Mouse (Mus musculus) heart, postnatal 25 days (tissue): ENCODE measurements at regions not wholly inside any gene's neighbourhood (a gene's known extent, or its start where the extent isn't known, plus 50 kb on each side); places are given as distances from the start of the nearest gene placed in this dataset.

Experiments
- DNase-seq: peaks from one replicate; pipeline ENCODE4 v3.0.0; 2022; ENCODE audit warnings: low spot score
- intact Hi-C: fragments of 180-260 bp; cut with DNase I; formaldehyde crosslinking; loops from one replicate; pipeline ENCODE4 v1.15.1; 2025

DNA sequence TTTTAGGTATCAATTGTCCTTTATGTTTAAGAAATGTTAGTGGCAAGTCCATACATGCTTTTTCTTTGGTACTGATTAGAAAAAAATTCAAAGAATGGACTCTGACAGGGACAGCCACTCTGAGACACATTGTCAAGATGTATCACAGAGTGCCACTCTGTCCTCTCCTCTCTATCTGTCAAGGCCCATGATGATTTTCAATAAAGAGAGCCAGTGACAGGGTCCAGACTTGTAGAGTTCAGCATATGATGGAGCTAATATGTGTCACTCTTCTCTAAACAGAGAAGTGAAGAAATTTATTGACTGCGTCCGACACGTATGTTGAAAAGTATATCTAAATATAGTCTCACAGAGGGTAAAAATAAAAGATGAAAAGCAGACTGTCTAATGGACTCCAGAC is 672.2 kb upstream of the 4930452B06Rik start:
- intact Hi-C loops: no loop called here
- DNase-seq: no peak

DNA sequence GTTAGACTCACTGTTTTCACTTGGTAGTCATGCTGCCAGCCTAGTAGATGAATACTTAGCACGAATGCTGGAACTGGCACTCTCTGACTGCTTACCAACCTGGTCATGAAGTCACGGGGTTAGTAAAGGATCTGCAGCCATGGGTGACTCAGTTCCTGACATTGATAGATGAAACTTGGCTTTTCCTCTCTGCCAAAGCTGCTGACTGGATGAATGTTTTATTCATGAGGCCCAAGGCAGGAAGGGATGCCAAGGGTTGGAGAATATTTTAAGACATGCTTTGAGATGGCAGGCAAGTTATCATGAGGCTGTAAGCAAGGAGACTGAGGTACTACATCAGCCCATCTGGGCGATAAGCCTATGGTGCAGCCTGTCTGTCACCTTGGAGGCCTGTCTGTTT is 671.1 kb upstream of the 4930452B06Rik start:
- no peak for DNase-seq
- intact Hi-C loops: no loop called here

GRCm38 (mm10) chr14:9331593-9331992 is 665.6 kb upstream of the 4930452B06Rik start:
- DNase-seq: no peak
- intact Hi-C loops: no loop called here

- DNase-seq: no peak
- intact Hi-C loops: no loop called here
Measured at GRCm38 (mm10) chr14:9330767-9331166, 664.7 kb upstream of the 4930452B06Rik start.

GRCm38 (mm10) chr14:9329839-9330485 is 663.9 kb upstream of the 4930452B06Rik start:
- intact Hi-C loops: no loop called here
- DNase-seq: no peak

DNA sequence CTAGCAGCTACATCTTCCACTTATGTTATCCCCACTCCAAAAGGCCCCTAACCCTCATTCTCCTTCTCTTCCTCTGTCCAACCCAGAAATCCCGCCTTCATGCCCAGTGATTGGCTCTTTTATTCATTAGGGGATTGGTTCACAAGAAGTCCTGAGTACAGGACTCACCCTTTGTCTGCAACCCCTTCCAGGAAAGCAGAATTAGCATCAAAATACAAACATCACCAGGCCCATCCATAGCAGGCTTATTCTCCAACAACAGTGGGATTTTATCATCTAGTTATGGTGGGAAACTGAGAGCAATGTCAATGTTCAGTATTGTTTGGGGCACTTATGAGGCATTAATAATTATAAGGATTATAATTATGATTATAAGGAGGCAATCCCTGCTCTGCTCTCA is 661.3 kb upstream of the 4930452B06Rik start:
- intact Hi-C loops: no loop called here
- no peak for DNase-seq

DNA sequence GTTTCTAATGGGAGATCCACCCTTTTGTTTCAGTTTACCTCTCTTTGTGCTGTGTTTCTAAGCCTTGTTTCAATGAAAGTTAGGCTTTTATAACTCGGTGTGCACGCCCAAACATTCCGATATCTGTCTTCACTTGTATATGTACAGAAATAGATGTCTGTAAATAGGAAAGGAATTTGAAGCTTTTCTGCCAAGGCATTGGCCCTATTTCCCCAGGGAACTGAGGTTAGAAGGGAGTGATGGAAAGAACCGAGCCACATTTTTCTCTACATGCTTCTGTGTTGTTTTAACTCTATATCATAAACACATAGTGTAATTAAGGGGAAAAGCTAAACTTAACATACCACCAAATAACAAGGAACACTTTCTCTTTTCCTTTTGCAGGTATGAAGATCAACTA is 653.8 kb upstream of the 4930452B06Rik start:
- intact Hi-C loops: no loop called here
- DNase-seq: no peak

- intact Hi-C loops: no loop called here
- no peak for DNase-seq
Measured at GRCm38 (mm10) chr14:9318796-9319465, 652.9 kb upstream of the 4930452B06Rik start.

DNA sequence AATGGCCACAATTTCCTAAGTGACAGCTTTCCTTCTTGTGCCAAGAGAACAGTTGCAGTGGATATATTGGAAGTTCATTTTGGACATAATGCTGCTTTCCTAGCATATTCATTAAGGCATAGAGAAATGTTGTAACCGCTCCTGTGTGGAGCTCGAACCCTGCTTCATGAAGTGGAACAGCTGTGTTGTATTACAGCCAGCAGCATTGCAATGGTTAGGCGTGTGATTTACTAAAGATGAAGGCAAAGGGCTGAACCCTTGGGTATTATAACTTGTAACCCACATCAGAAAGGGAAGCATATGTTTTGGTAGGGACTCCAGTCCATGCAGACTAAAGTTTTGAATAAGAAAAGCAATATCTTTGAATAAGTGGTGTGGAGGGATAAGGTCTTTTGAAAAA is 649.2 kb upstream of the 4930452B06Rik start:
- intact Hi-C loops: no loop called here
- DNase-seq: no peak

- intact Hi-C loops: no loop called here
- no peak for DNase-seq
Measured at GRCm38 (mm10) chr14:9296145-9296544, 630.1 kb upstream of the 4930452B06Rik start.

- intact Hi-C loops: no loop called here
- DNase-seq: no peak
Measured at GRCm38 (mm10) chr14:9294555-9294954, 628.5 kb upstream of the 4930452B06Rik start.

DNA sequence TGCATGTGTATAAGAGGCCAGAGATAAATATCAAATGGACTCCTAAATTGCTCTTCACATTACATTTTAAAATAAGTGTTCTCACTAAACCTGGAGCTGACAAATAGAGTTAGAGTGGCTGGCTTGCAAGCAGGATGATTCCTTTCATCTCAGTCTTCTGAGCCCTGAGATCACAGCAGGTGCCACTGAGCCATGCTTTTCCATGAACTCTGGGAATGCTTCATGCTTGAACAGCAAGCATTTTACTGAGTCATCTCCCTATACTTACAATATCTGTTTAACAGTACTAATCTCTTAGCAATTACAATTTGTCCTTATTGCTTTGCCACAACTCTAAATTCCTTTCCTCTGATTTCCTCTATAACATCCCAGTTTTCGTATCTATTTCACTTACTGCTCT is 622.1 kb upstream of the 4930452B06Rik start:
- intact Hi-C loops: no loop called here
- DNase-seq: no peak

- intact Hi-C loops: no loop called here
- no peak for DNase-seq
Measured at GRCm38 (mm10) chr14:9285606-9286002, 619.6 kb upstream of the 4930452B06Rik start.

DNA sequence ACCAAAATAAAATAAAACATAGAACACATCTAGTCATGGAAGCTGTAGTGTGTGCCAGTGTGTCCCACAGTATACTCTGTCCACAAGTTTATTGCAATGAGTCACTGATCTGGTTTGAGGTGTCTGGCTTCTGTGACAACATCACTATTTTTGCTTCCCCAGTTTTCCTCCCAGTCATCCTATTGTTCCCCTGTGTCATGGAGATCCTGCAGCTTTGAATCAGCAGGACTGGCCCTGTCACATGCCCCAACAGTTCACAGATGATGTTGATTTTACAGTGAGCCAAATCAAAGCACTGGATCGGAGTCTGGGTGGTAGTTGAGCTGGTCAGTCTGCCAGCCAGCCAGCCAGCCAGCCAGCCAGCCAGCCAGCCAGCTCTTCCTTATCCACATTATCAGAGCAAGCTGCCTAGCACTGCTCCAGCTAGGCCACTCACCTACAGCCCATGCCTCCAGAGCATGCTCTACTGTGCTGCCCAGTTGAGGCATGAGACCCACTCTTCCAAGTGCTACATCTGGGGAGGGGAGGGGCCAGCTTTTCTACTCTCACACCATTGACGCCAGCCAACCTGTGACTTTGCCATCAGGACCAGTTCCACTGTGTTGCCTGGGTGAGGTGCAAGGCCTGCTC is 619.1 kb upstream of the 4930452B06Rik start:
- intact Hi-C loops: no loop called here
- no peak for DNase-seq

GRCm38 (mm10) chr14:9267282-9268091 is 601.4 kb upstream of the 4930452B06Rik start:
- no peak for DNase-seq
- intact Hi-C loops: no loop called here

DNA sequence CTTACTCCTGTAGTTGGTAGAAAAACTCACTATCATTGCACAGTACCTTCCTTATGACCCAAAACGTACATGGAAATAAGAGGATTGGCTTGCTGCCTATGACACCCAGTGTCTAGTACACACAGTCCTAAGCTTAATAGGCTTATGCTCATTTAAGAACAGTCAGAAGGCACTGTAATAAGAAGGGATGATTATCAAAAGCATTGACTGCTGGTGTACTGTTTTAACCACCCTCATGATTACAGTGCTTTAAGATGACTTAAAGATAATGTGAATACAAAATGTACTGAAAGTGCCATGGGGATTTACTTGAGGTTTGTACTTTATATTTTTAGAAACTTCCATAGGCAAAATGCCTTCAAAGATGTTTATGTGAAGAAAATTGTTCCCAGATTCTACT is 586.0 kb upstream of the 4930452B06Rik start:
- intact Hi-C loops: no loop called here
- DNase-seq: no peak

DNA sequence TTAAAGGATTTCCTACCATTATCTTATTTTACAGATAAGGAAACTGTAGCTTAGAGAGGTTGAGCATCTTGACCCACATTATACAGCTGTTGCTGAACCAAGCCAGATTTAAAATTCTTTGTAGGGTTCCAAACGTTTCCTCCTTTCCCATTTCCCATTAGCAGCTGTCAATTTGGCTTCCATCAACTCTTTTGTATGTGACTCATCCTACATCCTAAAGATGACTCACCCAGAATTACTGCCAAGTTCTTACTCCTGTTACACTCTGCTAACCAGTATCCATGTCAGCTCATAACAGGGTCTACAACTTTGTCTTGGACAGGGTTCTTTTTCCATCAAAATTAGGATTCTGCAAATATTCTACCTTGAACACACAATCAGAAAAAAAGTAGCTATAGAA is 579.2 kb upstream of the 4930452B06Rik start:
- intact Hi-C loops: no loop called here
- no peak for DNase-seq

- no peak for DNase-seq
- intact Hi-C loops: no loop called here
Measured at GRCm38 (mm10) chr14:9243336-9243735, 577.3 kb upstream of the 4930452B06Rik start.

- intact Hi-C loops: no loop called here
- no peak for DNase-seq
Measured at GRCm38 (mm10) chr14:9242118-9242517, 576.1 kb upstream of the 4930452B06Rik start.

DNA sequence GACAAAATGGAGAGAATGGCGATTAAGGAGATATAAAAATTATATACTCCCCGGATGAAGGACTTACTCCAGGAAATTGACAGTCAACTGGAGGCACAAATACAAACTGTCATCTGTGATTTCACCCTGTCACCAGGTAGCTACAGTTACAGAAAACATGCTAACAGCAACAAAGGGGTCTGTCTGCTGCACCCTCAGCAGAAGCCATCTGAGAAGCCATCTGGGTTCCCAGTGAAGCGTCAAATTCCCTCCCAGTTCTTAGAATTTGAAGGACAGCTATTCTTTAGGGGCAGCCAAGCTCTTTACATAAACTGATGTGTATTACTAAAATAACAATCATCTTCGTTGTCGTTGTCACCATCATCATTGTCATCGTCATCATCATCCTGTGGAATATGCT is 561.6 kb upstream of the 4930452B06Rik start:
- DNase-seq: no peak
- intact Hi-C loops: no loop called here

DNA sequence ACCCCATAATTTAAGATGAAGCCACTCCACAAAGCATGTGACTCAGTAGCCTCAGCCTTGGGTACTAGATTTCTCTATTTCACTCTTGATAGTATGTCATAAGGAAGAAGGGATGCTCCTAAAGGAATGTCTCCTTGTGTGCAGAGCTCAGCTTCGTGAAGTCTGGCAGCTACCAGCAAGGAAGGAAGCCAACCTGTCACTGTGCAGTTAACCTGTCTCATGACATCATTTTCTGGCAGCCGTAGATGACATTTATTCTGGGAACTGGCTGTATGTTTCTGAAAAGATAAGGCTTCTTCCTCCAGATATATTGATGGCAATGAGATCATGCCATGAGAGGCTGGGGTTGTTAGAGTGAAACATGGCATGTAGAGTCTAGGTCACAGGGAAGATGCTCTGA is 534.2 kb upstream of the 4930452B06Rik start:
- intact Hi-C loops: no loop called here
- DNase-seq: no peak
